Mouse (Mus musculus) MEL (cell line): ENCODE results near the gene Sp2. TPM values are rescaled to one million over a fixed set of nuclear protein-coding genes. Genes with fewer than 3 reads are reported as not detected.

Experiments used
- DNase-seq: peaks from one replicate; pipeline ENCODE4 v3.0.0; 2011; ENCODE audit warnings: low read depth, low spot score
- H3K27ac ChIP-seq: 2 replicates; pipeline ENCODE4 v1.5.1; 2012; ENCODE audit warnings: low read depth, mild to moderate bottlenecking, control low read depth, low read length, moderate library complexity; ENCODE audit not compliant: control insufficient read depth
- H3K27me3 ChIP-seq, 2 experiments: fragments of 150-350 bp in 1 of 2; sonication (generic) in 1 of 2; 2 replicates each; pipeline ENCODE4 v1.6.1; 2012; ENCODE audit warnings: low read length in 2 of 2, mild to moderate bottlenecking in 2 of 2, improper control_type of control experiment in 1 of 2, moderate library complexity in 1 of 2; ENCODE audit not compliant: insufficient read depth in 2 of 2, control insufficient read depth in 1 of 2
- H3K36me3 ChIP-seq, 2 experiments: 2 replicates each; pipeline ENCODE4 v1.6.1; 2012 to 2014; ENCODE audit warnings: low read length in 2 of 2, improper control_type of control experiment in 1 of 2, inconsistent platforms in 1 of 2, mild to moderate bottlenecking in 1 of 2; ENCODE audit not compliant: insufficient read depth in 2 of 2, control insufficient read depth in 1 of 2
- H3K4me1 ChIP-seq, 2 experiments: fragments of 150-350 bp in 1 of 2; sonication (generic) in 1 of 2; 2 replicates each; pipeline ENCODE4 v1.6.1; 2012; ENCODE audit warnings: low read length in 2 of 2, improper control_type of control experiment in 1 of 2, mild to moderate bottlenecking in 1 of 2; ENCODE audit not compliant: insufficient read depth in 2 of 2, control insufficient read depth in 1 of 2
- H3K4me3 ChIP-seq, 2 experiments: fragments of 150-350 bp in 1 of 2; sonication (generic) in 1 of 2; 2 replicates each; pipeline ENCODE4 v1.5.1; 2012; ENCODE audit warnings: low read depth in 2 of 2, low read length in 2 of 2, mild to moderate bottlenecking in 2 of 2, moderate library complexity in 2 of 2, control low read depth in 1 of 2, improper control_type of control experiment in 1 of 2; ENCODE audit not compliant: control insufficient read depth in 1 of 2, insufficient read depth in 1 of 2
- H3K79me2 ChIP-seq: 2 replicates; pipeline ENCODE4 v1.6.1; 2012; ENCODE audit warnings: mild to moderate bottlenecking, low read length, moderate library complexity; ENCODE audit not compliant: control insufficient read depth, poor library complexity, insufficient read depth
- H3K9ac ChIP-seq: 2 replicates; pipeline ENCODE4 v1.6.1; 2012; ENCODE audit warnings: low read depth, mild to moderate bottlenecking, control low read depth, low read length, moderate library complexity; ENCODE audit not compliant: control insufficient read depth, poor library complexity, severe bottlenecking
- H3K9me3 ChIP-seq: fragments of 150-350 bp; sonication (generic); replicated peaks from 2 replicates; pipeline ENCODE4 v1.6.1; 2012; ENCODE audit warnings: mild to moderate bottlenecking, low read length, improper control_type of control experiment, moderate library complexity; ENCODE audit not compliant: insufficient read depth
- CHD1 ChIP-seq: IDR thresholded peaks from 2 replicates; pipeline ENCODE4 v1.6.1; 2012; ENCODE audit warnings: low read depth, mild to moderate bottlenecking, inconsistent platforms, low read length, improper control_type of control experiment
- CHD2 ChIP-seq: IDR thresholded peaks from 2 replicates; pipeline ENCODE4 v1.6.1; 2011; ENCODE audit warnings: low read length, improper control_type of control experiment
- CTCF ChIP-seq, 3 experiments: IDR thresholded peaks in 2 of 3; conservative IDR thresholded peaks in 1 of 3; 2 replicates each; pipeline ENCODE4 v1.5.1; 2011 to 2012; ENCODE audit warnings: low read length in 3 of 3, low read depth in 2 of 3, mild to moderate bottlenecking in 2 of 3, improper control_type of control experiment in 1 of 3, inconsistent platforms in 1 of 3, mixed read lengths in 1 of 3, moderate library complexity in 1 of 3; ENCODE audit not compliant: control insufficient read depth in 1 of 3, insufficient read depth in 1 of 3, poor library complexity in 1 of 3, severe bottlenecking in 1 of 3
- ETS1 ChIP-seq: IDR thresholded peaks from 2 replicates; pipeline ENCODE4 v1.6.1; 2012; ENCODE audit warnings: low read depth, mild to moderate bottlenecking, inconsistent platforms, low read length, improper control_type of control experiment, moderate library complexity
- GATA1 ChIP-seq: IDR thresholded peaks from 2 replicates; pipeline ENCODE4 v1.6.1; 2011; ENCODE audit warnings: low read depth, low read length, improper control_type of control experiment
- KAT2A ChIP-seq: conservative IDR thresholded peaks from 2 replicates; pipeline ENCODE4 v1.6.1; 2012; ENCODE audit warnings: low read depth, low read length, improper control_type of control experiment, inconsistent platforms
- MAFK ChIP-seq: IDR thresholded peaks from 2 replicates; pipeline ENCODE4 v1.6.1; 2011; ENCODE audit warnings: low read depth, mild to moderate bottlenecking, low read length, improper control_type of control experiment, borderline replicate concordance
- MAX ChIP-seq: IDR thresholded peaks from 2 replicates; pipeline ENCODE4 v1.6.1; 2011; ENCODE audit warnings: low read length, improper control_type of control experiment
- NELFE ChIP-seq: IDR thresholded peaks from 2 replicates; pipeline ENCODE4 v1.6.1; 2011; ENCODE audit warnings: low read depth, low read length, improper control_type of control experiment
- NRF1 ChIP-seq: IDR thresholded peaks from 2 replicates; pipeline ENCODE4 v1.6.1; 2014; ENCODE audit warnings: low read depth, mild to moderate bottlenecking, inconsistent platforms, low read length, improper control_type of control experiment, moderate library complexity; ENCODE audit not compliant: poor library complexity, insufficient read depth, severe bottlenecking
- POLR2A ChIP-seq, 2 experiments: IDR thresholded peaks; 2 replicates each; pipeline ENCODE4 v1.6.1; 2011 to 2012; ENCODE audit warnings: low read length in 2 of 2, mild to moderate bottlenecking in 2 of 2, control low read depth in 1 of 2, improper control_type of control experiment in 1 of 2, low read depth in 1 of 2, moderate library complexity in 1 of 2; ENCODE audit not compliant: control insufficient read depth in 1 of 2, insufficient read depth in 1 of 2, poor library complexity in 1 of 2
- POLR2AphosphoS5 ChIP-seq: IDR thresholded peaks from 2 replicates; pipeline ENCODE4 v1.6.1; 2012; ENCODE audit warnings: low read depth, borderline replicate concordance, mild to moderate bottlenecking, inconsistent platforms, low read length, moderate library complexity, mixed read lengths
- RAD21 ChIP-seq: IDR thresholded peaks from 2 replicates; pipeline ENCODE4 v1.6.1; 2011; ENCODE audit warnings: mild to moderate bottlenecking, low read depth, low read length, improper control_type of control experiment
- RCOR1 ChIP-seq: IDR thresholded peaks from 2 replicates; pipeline ENCODE4 v1.6.1; 2012; ENCODE audit warnings: low read depth, mild to moderate bottlenecking, inconsistent platforms, low read length, improper control_type of control experiment
- SMC3 ChIP-seq: IDR thresholded peaks from 2 replicates; pipeline ENCODE4 v1.6.1; 2011; ENCODE audit warnings: low read depth, low read length, improper control_type of control experiment
- TAL1 ChIP-seq: IDR thresholded peaks from 2 replicates; pipeline ENCODE4 v1.6.1; 2012; ENCODE audit warnings: mild to moderate bottlenecking, inconsistent platforms, low read length, moderate library complexity, mixed read lengths
- UBTF ChIP-seq: IDR thresholded peaks from 2 replicates; pipeline ENCODE4 v1.6.1; 2012; ENCODE audit warnings: low read depth, mild to moderate bottlenecking, inconsistent platforms, low read length, improper control_type of control experiment, moderate library complexity, borderline replicate concordance; ENCODE audit not compliant: insufficient read depth
- ZC3H11A ChIP-seq: IDR thresholded peaks from 2 replicates; pipeline ENCODE4 v1.6.1; 2012; ENCODE audit warnings: low read depth, mild to moderate bottlenecking, inconsistent platforms, low read length, improper control_type of control experiment
- ZKSCAN1 ChIP-seq: IDR thresholded peaks from 2 replicates; pipeline ENCODE4 v1.6.1; 2012; ENCODE audit warnings: low read depth, mild to moderate bottlenecking, inconsistent platforms, low read length, improper control_type of control experiment, moderate library complexity
- ZNF384 ChIP-seq: IDR thresholded peaks from 2 replicates; pipeline ENCODE4 v1.6.1; 2012; ENCODE audit warnings: low read depth, mild to moderate bottlenecking, inconsistent platforms, low read length, improper control_type of control experiment
- polyA plus RNA-seq, 2 experiments: library from polyadenylated mRNA; stranded (reverse) in 1 of 2; unstranded in 1 of 2; fragments of >175 nt in 1 of 2; fragments of >200 nt in 1 of 2; gene quantifications; 2 replicates each; pipeline versions ENCODE4 v1.2.1 to v1.2.4; 2012; ENCODE audit warnings: low replicate concordance in 2 of 2, low read depth in 1 of 2; ENCODE audit not compliant: insufficient read length in 2 of 2, insufficient read depth in 1 of 2, missing spikeins in 1 of 2
- total RNA-seq: library from RNA; depleted of rRNA; stranded (reverse); fragments of 300-350 nt; gene quantifications from 2 replicates; pipeline ENCODE4 v1.2.3, GENCODE M21; 2012

The Sp2 gene
- total and polyA plus RNA-seq, 3 experiments = 1.4 to 20.3 TPM; not detected in 1

DNA sequence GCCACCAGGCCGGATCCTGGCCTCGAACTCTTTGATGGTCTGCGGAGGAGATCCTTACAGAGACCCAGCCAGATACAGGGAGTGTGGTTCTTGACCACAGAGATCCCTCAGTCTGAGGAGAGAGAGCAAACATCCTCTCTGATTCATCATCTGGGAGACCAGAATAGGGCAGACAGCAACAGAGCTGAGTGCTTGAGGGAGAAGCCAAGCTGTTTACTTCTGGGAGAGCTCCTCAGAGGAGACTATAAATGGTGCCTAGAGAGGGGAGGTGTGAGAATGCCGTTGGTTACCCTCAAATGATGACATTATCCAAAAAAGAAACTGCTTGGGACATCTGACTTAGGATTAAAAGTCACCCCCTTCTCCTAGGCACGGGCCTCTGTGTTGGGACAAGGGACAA is 8.7 kb upstream of the Sp2 start:
- no peak overlapping the region for H3K4me3 ChIP-seq
- peaks cover 0 to 15% of the 10 kb centered on the region in 2 experiments; a peak in 2 of 4 replicates for H3K36me3 ChIP-seq
- H3K27me3 ChIP-seq = peaks cover 2 to 7% of the 10 kb centered on the region in 2 experiments; a peak in 3 of 4 replicates
- H3K9ac ChIP-seq = no peak overlapping the region
- H3K27ac ChIP-seq = no peak overlapping the region
- peaks cover 0 to 14% of the 10 kb centered on the region in 2 experiments for H3K4me1 ChIP-seq
- no peaks in the 10 kb centered on the region for H3K79me2 ChIP-seq
- H3K9me3 ChIP-seq = no peaks in the 10 kb centered on the region
- no peak for TF ChIP-seq POLR2AphosphoS5
- no peak for TF ChIP-seq ZC3H11A
- no peak for TF ChIP-seq POLR2A (IDR thresholded peaks at IDR 0.05; ENCODE audit: control insufficient read depth in 1 of 2, insufficient read depth in 1 of 2, low read depth in 1 of 2, low read length in 2 of 2, poor library complexity in 1 of 2)
- TF ChIP-seq UBTF = no peak
- no peak for TF ChIP-seq CHD1
- TF ChIP-seq ZNF384 = no peak
- no peak for TF ChIP-seq GATA1
- no peak for TF ChIP-seq CHD2
- TF ChIP-seq ETS1 = no peak
- TF ChIP-seq MAFK = no peak
- no peak for TF ChIP-seq MAX
- no peak for TF ChIP-seq ZKSCAN1
- TF ChIP-seq SMC3 = no peak
- no peak for TF ChIP-seq TAL1
- no peak for TF ChIP-seq NRF1
- TF ChIP-seq NELFE = no peak
- no peak for TF ChIP-seq RCOR1
- TF ChIP-seq RAD21 = no peak
- DNase-seq = no peak

DNA sequence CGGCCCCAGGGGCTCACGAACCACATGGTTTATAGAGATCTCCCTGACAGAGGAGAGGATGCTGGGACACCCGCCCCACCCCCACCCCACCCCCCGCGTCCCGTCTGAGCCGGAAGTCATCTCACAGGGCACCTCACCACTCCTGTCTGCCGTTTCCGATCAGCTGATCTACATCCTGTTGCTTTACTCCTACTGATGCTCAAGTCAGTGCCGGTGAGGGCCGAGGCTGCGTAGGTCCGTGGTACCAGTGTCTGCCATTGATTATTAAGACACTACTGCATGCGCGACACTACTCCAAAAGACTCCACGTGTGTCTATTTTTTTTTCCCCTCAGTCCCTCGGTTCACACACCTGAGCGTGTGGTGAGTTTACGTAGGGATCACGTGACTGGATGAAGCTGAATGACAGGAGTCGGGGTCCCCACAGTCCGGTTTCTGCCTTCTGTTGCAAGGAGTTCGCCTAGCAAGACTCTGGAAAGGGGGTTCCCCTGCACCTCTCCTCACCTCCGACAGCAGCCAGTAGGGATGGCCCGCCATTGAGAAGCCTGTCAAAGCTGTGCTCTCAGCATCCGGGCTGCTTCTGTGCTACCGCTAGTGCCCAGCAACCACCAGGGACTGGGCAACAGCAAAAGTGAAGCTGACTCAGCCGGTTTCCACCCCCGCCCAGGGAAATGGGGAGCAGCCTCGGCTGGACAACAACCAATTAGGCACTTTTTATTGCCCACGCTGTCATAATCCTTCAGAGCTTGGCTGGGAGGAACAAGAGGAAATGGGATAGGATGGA is 5.3 kb upstream of the Sp2 start:
- peaks cover 0 to 9% of the 10 kb centered on the region in 2 experiments; a peak in 3 of 4 replicates for H3K4me1 ChIP-seq
- H3K27ac ChIP-seq = no peak overlapping the region
- TF ChIP-seq CTCF (IDR thresholded peaks at IDR 0.05 in 2 of 3, conservative IDR thresholded peaks at IDR 0.05 in 1 of 3; ENCODE audit: control insufficient read depth in 1 of 3, insufficient read depth in 1 of 3, low read depth in 2 of 3, low read length in 3 of 3, poor library complexity in 1 of 3, severe bottlenecking in 1 of 3) (no peak), KAT2A (no peak)
- TF ChIP-seq, all 39 proteins: peak for 0
- Histone ChIP-seq H3K27me3 (peaks cover 0 to 4% of the 10 kb centered on the region in 2 experiments; a peak in 2 of 4 replicates), H3K9ac (no peak overlapping the region), H3K4me3 (no peak overlapping the region), H3K79me2 (no peaks in the 10 kb centered on the region), H3K9me3 (no peaks in the 10 kb centered on the region), H3K36me3 (peaks cover 0 to 8% of the 10 kb centered on the region in 2 experiments; a peak in 2 of 4 replicates)
- DNase-seq = no peak
